Mouse (Mus musculus): ENCODE measurements around the gene Pck1. TPM values are rescaled to one million over a fixed set of nuclear protein-coding genes. Genes with fewer than 3 reads are reported as not detected.

The Pck1 gene
- total and polyA plus RNA-seq, 2 experiments, result 240 to 2,488 TPM

- Histone ChIP-seq H3K36me3 (ENCODE audit: control insufficient read depth, insufficient read depth, low read length) (peaks cover 32% of the 10 kb centered on the region), H3K27ac (replicated peaks; ENCODE audit: insufficient read depth, low read depth, low read length) (peak overlapping the region; percentile 54), H3K9ac (ENCODE audit: low read depth, low read length) (peak overlapping the region; percentile 39), H3K27me3 (ENCODE audit: control insufficient read depth, insufficient read depth, low read length) (no peaks in the 10 kb centered on the region), H3K4me1 (ENCODE audit: control insufficient read depth, insufficient read depth, low read length) (no peaks in the 10 kb centered on the region), H3K79me2 (ENCODE audit: control insufficient read depth, insufficient read depth, low read length) (no peaks in the 10 kb centered on the region; the same call in 1 of the 2 replicates), H3K4me3 (ENCODE audit: insufficient read depth, low read depth, low read length) (peak overlapping the region; percentile 51)
- DNase-seq (ENCODE audit: extremely low read depth, low read depth, low spot score), result peak; percentile 75
- WGBS, result 44% methylated on average over 4 of the region's 4 CpGs
- TF ChIP-seq POLR2A (IDR thresholded peaks at IDR 0.05; ENCODE audit: extremely low read depth, insufficient read depth, low read length) (no peak), CTCF (IDR thresholded peaks at IDR 0.05; ENCODE audit: low read depth, low read length) (no peak; the same call in 1 of the 2 replicates)
Measured at GRCm38 (mm10) chr2:173157871-173158270, 5.0 kb downstream of the Pck1 start.

GRCm38 (mm10) chr2:173158390-173159055, 5.7 kb downstream of the Pck1 start:
- TF ChIP-seq CTCF (IDR thresholded peaks at IDR 0.05; ENCODE audit: low read depth, low read length) (peak; percentile 13; the same call in 1 of the 2 replicates), POLR2A (IDR thresholded peaks at IDR 0.05; ENCODE audit: extremely low read depth, insufficient read depth, low read length) (no peak)
- Histone ChIP-seq H3K4me1 (ENCODE audit: control insufficient read depth, insufficient read depth, low read length) (0 out of 2 replicates have a peak, but pooled peaks cover 1% of the 10 kb centered on the region), H3K4me3 (ENCODE audit: insufficient read depth, low read depth, low read length) (peak overlapping the region; percentile 51), H3K27me3 (ENCODE audit: control insufficient read depth, insufficient read depth, low read length) (no peaks in the 10 kb centered on the region), H3K79me2 (ENCODE audit: control insufficient read depth, insufficient read depth, low read length) (no peaks in the 10 kb centered on the region; the same call in 1 of the 2 replicates), H3K9ac (ENCODE audit: low read depth, low read length) (peak overlapping the region; percentile 39), H3K27ac (replicated peaks; ENCODE audit: insufficient read depth, low read depth, low read length) (peak overlapping the region; percentile 54), H3K36me3 (ENCODE audit: control insufficient read depth, insufficient read depth, low read length) (peaks cover 31% of the 10 kb centered on the region)
- WGBS, result 45% methylated on average over 19 of the region's 19 CpGs
- DNase-seq (ENCODE audit: extremely low read depth, low read depth, low spot score), result peak; percentile 82

- H3K4me1 ChIP-seq (ENCODE audit: control insufficient read depth, insufficient read depth, low read length), result 0 out of 2 replicates have a peak, but pooled peaks cover 1% of the 10 kb centered on the region
- H3K27me3 ChIP-seq (ENCODE audit: control insufficient read depth, insufficient read depth, low read length), result no peaks in the 10 kb centered on the region
- peak; percentile 68 for TF ChIP-seq CTCF (IDR thresholded peaks at IDR 0.05; ENCODE audit: low read depth, low read length)
- TF ChIP-seq POLR2A (IDR thresholded peaks at IDR 0.05; ENCODE audit: extremely low read depth, insufficient read depth, low read length), result peak; percentile 48
- H3K36me3 ChIP-seq (ENCODE audit: control insufficient read depth, insufficient read depth, low read length), result peaks cover 22% of the 10 kb centered on the region
- WGBS, result 14% methylated on average over 24 of the region's 24 CpGs
- DNase-seq (ENCODE audit: extremely low read depth, low read depth, low spot score), result peak; percentile 95
- H3K79me2 ChIP-seq (ENCODE audit: control insufficient read depth, insufficient read depth, low read length), result no peaks in the 10 kb centered on the region
- H3K9ac ChIP-seq (ENCODE audit: low read depth, low read length), result 0 out of 2 replicates have a peak overlapping the region, but pooled peaks have one; percentile 2
- H3K4me3 ChIP-seq (ENCODE audit: insufficient read depth, low read depth, low read length), result no peak overlapping the region
- peak overlapping the region; percentile 25 for H3K27ac ChIP-seq (replicated peaks; ENCODE audit: insufficient read depth, low read depth, low read length)
Measured at GRCm38 (mm10) chr2:173159354-173160311, 6.8 kb downstream of the Pck1 start.

- H3K9ac ChIP-seq (ENCODE audit: low read depth, low read length), result no peak overlapping the region
- no peak overlapping the region for H3K27ac ChIP-seq (replicated peaks; ENCODE audit: insufficient read depth, low read depth, low read length)
- no peak overlapping the region for H3K4me3 ChIP-seq (ENCODE audit: insufficient read depth, low read depth, low read length)
- H3K4me1 ChIP-seq (ENCODE audit: control insufficient read depth, insufficient read depth, low read length), result 0 out of 2 replicates have a peak, but pooled peaks cover 1% of the 10 kb centered on the region
- H3K36me3 ChIP-seq (ENCODE audit: control insufficient read depth, insufficient read depth, low read length), result no peaks in the 10 kb centered on the region
- H3K27me3 ChIP-seq (ENCODE audit: control insufficient read depth, insufficient read depth, low read length), result no peaks in the 10 kb centered on the region
- no peaks in the 10 kb centered on the region for H3K79me2 ChIP-seq (ENCODE audit: control insufficient read depth, insufficient read depth, low read length)
- TF ChIP-seq POLR2A (IDR thresholded peaks at IDR 0.05; ENCODE audit: extremely low read depth, insufficient read depth, low read length) (no peak), CTCF (IDR thresholded peaks at IDR 0.05; ENCODE audit: low read depth, low read length) (no peak)
- no peak for DNase-seq (ENCODE audit: extremely low read depth, low read depth, low spot score)
- WGBS, result 48% methylated on average over 8 of the region's 8 CpGs
Measured at GRCm38 (mm10) chr2:173163380-173163779, 10.5 kb downstream of the Pck1 start.

DNA sequence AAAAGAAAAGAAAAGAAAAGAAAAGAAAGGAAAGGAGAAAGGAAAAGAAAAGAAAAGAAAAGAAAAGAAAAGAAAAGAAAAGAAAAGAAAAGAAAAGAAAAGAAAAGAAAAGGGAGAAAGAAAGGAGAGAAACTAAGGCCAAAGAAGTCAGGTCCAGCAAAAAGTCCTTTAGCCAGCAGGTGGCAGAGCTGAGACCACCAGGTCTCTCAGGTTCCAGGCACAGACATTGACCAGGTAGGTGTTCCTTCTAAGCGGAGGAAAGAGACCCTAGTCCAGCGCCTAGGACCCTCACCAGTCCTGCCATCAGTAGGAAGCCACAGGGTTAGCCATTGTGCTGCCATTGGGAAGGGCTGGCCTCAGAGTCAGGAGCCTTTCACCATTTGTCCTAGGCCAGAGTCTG, 11.5 kb downstream of the Pck1 start:
- no peaks in the 10 kb centered on the region for H3K36me3 ChIP-seq (ENCODE audit: control insufficient read depth, insufficient read depth, low read length)
- no peak for TF ChIP-seq POLR2A (IDR thresholded peaks at IDR 0.05; ENCODE audit: extremely low read depth, insufficient read depth, low read length)
- TF ChIP-seq CTCF (IDR thresholded peaks at IDR 0.05; ENCODE audit: low read depth, low read length), result peak; percentile 76
- 0 out of 2 replicates have a peak, but pooled peaks cover 1% of the 10 kb centered on the region for H3K4me1 ChIP-seq (ENCODE audit: control insufficient read depth, insufficient read depth, low read length)
- no peaks in the 10 kb centered on the region for H3K27me3 ChIP-seq (ENCODE audit: control insufficient read depth, insufficient read depth, low read length)
- no peak overlapping the region for H3K9ac ChIP-seq (ENCODE audit: low read depth, low read length)
- 44% methylated on average over 2 of the region's 2 CpGs for WGBS
- H3K27ac ChIP-seq (replicated peaks; ENCODE audit: insufficient read depth, low read depth, low read length), result no peak overlapping the region
- DNase-seq (ENCODE audit: extremely low read depth, low read depth, low spot score), result no peak
- H3K4me3 ChIP-seq (ENCODE audit: insufficient read depth, low read depth, low read length), result no peak overlapping the region
- H3K79me2 ChIP-seq (ENCODE audit: control insufficient read depth, insufficient read depth, low read length), result no peaks in the 10 kb centered on the region

Measured in liver, adult 2 months (tissue).